Mouse (Mus musculus): ENCODE data around the gene Vmn1r122.
"Not testable (repeated sequence)": the region's sequence is repeated elsewhere in the genome, so short reads cannot be mapped to it uniquely, and the experiment has no call there.

DNA sequence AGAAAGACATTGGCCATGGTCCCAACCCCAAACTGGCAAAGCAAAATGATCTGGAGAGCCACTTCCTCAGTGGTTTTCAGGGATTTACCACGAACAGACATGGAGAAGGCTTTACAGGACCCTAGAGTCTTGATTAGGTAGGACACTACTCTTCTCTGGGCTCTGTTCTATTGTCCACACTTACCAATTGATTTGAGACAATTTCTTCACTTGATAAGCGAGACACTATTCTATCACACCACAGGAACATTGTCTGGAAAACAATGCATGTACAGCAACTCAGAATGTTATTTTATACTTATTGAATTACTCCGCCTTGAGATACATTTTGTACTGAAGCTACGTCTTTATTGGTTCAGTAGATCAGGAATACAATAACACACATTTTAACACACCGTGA lies 35.5 kb downstream of the Vmn1r122 start, which contains the start of gene Vmn1r121:
- TF ChIP-seq CTCF (IDR thresholded peaks at IDR 0.05; ENCODE audit: low read depth, low read length); POLR2A (IDR thresholded peaks at IDR 0.05; ENCODE audit: extremely low read depth, insufficient read depth, low read length): not testable (repeated sequence)

Data from liver, adult 2 months (tissue).